Mouse (Mus musculus): ENCODE results near the gene Recql5. TPM values are rescaled to one million over a fixed set of nuclear protein-coding genes. Genes with fewer than 3 reads are reported as not detected.

The Recql5 gene
- polyA plus RNA-seq, 1 experiment from 2014 or later, result 15.3 TPM

GRCm38 (mm10) chr11:115920110-115920818, 13.0 kb downstream of the Recql5 start:
- Histone ChIP-seq H3K4me3 (ENCODE audit: low read depth, low read length) (no peak overlapping the region), H3K4me1 (ENCODE audit: control insufficient read depth, insufficient read depth, low read length) (no peaks in the 10 kb centered on the region), H3K36me3 (ENCODE audit: control insufficient read depth, insufficient read depth, low read length) (peaks cover 12% of the 10 kb centered on the region; the same call in 1 of the 2 replicates), H3K27me3 (ENCODE audit: control insufficient read depth, insufficient read depth, low read length) (no peaks in the 10 kb centered on the region), H3K9ac (replicated peaks; ENCODE audit: low read depth, low read length) (no peak overlapping the region), H3K9me3 (ENCODE audit: control insufficient read depth, low read length) (no peaks in the 10 kb centered on the region), H3K27ac (ENCODE audit: low read depth, low read length) (no peak overlapping the region), H3K4me2 (ENCODE audit: low read depth, low read length) (no peak overlapping the region)
- ATAC-seq (ENCODE audit: low read depth), result no peak
- WGBS, result 52% methylated on average over 6 of the region's 6 CpGs

- H3K4me1 ChIP-seq (ENCODE audit: control insufficient read depth, insufficient read depth, low read length), result no peaks in the 10 kb centered on the region
- peaks cover 11% of the 10 kb centered on the region; the same call in 1 of the 2 replicates for H3K36me3 ChIP-seq (ENCODE audit: control insufficient read depth, insufficient read depth, low read length)
- no peak overlapping the region for H3K27ac ChIP-seq (ENCODE audit: low read depth, low read length)
- no peaks in the 10 kb centered on the region for H3K9me3 ChIP-seq (ENCODE audit: control insufficient read depth, low read length)
- no peak overlapping the region for H3K4me2 ChIP-seq (ENCODE audit: low read depth, low read length)
- H3K27me3 ChIP-seq (ENCODE audit: control insufficient read depth, insufficient read depth, low read length), result no peaks in the 10 kb centered on the region
- H3K4me3 ChIP-seq (ENCODE audit: low read depth, low read length), result no peak overlapping the region
- no peak overlapping the region for H3K9ac ChIP-seq (replicated peaks; ENCODE audit: low read depth, low read length)
- WGBS, result 97% methylated on average over 5 of the region's 5 CpGs
- no peak for ATAC-seq (ENCODE audit: low read depth)
Measured at GRCm38 (mm10) chr11:115919073-115919472, 14.2 kb downstream of the Recql5 start.

GRCm38 (mm10) chr11:115918637-115919036, 14.6 kb downstream of the Recql5 start:
- Histone ChIP-seq H3K36me3 (ENCODE audit: control insufficient read depth, insufficient read depth, low read length) (peaks cover 11% of the 10 kb centered on the region; the same call in 1 of the 2 replicates), H3K4me3 (ENCODE audit: low read depth, low read length) (no peak overlapping the region), H3K9ac (replicated peaks; ENCODE audit: low read depth, low read length) (no peak overlapping the region), H3K4me1 (ENCODE audit: control insufficient read depth, insufficient read depth, low read length) (no peaks in the 10 kb centered on the region), H3K9me3 (ENCODE audit: control insufficient read depth, low read length) (no peaks in the 10 kb centered on the region), H3K27me3 (ENCODE audit: control insufficient read depth, insufficient read depth, low read length) (no peaks in the 10 kb centered on the region), H3K27ac (ENCODE audit: low read depth, low read length) (no peak overlapping the region), H3K4me2 (ENCODE audit: low read depth, low read length) (no peak overlapping the region)
- no peak for ATAC-seq (ENCODE audit: low read depth)
- WGBS, result 90% methylated on average over 5 of the region's 5 CpGs

- H3K9ac ChIP-seq (replicated peaks; ENCODE audit: low read depth, low read length), result no peak overlapping the region
- H3K4me2 ChIP-seq (ENCODE audit: low read depth, low read length), result no peak overlapping the region
- WGBS, result 94% methylated on average over 4 of the region's 4 CpGs
- no peak overlapping the region for H3K27ac ChIP-seq (ENCODE audit: low read depth, low read length)
- 0 out of 2 replicates have a peak, but pooled peaks cover 9% of the 10 kb centered on the region for H3K36me3 ChIP-seq (ENCODE audit: control insufficient read depth, insufficient read depth, low read length)
- H3K4me3 ChIP-seq (ENCODE audit: low read depth, low read length), result no peak overlapping the region
- H3K9me3 ChIP-seq (ENCODE audit: control insufficient read depth, low read length), result no peaks in the 10 kb centered on the region
- no peaks in the 10 kb centered on the region for H3K4me1 ChIP-seq (ENCODE audit: control insufficient read depth, insufficient read depth, low read length)
- H3K27me3 ChIP-seq (ENCODE audit: control insufficient read depth, insufficient read depth, low read length), result no peaks in the 10 kb centered on the region
- ATAC-seq (ENCODE audit: low read depth), result no peak
Measured at GRCm38 (mm10) chr11:115916579-115916978, 16.7 kb downstream of the Recql5 start.

GRCm38 (mm10) chr11:115911632-115912376, 21.5 kb downstream of the Recql5 start, which contains the start of gene Smim6:
Gene Smim6, plus strand, starts transcription at chr11:115912017.
- H3K4me2 ChIP-seq (ENCODE audit: low read depth, low read length), result no peak within 1 kb of the TSS
- 75% methylated on average over 11 of the region's 11 CpGs for WGBS
- H3K9me3 ChIP-seq (ENCODE audit: control insufficient read depth, low read length), result no peaks in the 10 kb centered on the region
- no peaks in the 10 kb centered on the region for H3K4me1 ChIP-seq (ENCODE audit: control insufficient read depth, insufficient read depth, low read length)
- H3K36me3 ChIP-seq (ENCODE audit: control insufficient read depth, insufficient read depth, low read length), result 0 out of 2 replicates have a peak, but pooled peaks cover 9% of the 10 kb centered on the region
- H3K9ac ChIP-seq (replicated peaks; ENCODE audit: low read depth, low read length), result no peak within 1 kb of the TSS
- no peaks in the 10 kb centered on the region for H3K27me3 ChIP-seq (ENCODE audit: control insufficient read depth, insufficient read depth, low read length)
- H3K4me3 ChIP-seq (ENCODE audit: low read depth, low read length), result no peak within 1 kb of the TSS
- ATAC-seq (ENCODE audit: low read depth), result no peak
- H3K27ac ChIP-seq (ENCODE audit: low read depth, low read length), result no peak within 1 kb of the TSS

- no peaks in the 10 kb centered on the region for H3K9me3 ChIP-seq (ENCODE audit: control insufficient read depth, low read length)
- no peaks in the 10 kb centered on the region for H3K4me1 ChIP-seq (ENCODE audit: control insufficient read depth, insufficient read depth, low read length)
- H3K36me3 ChIP-seq (ENCODE audit: control insufficient read depth, insufficient read depth, low read length), result 0 out of 2 replicates have a peak, but pooled peaks cover 7% of the 10 kb centered on the region
- H3K27ac ChIP-seq (ENCODE audit: low read depth, low read length), result no peak overlapping the region
- H3K27me3 ChIP-seq (ENCODE audit: control insufficient read depth, insufficient read depth, low read length), result no peaks in the 10 kb centered on the region
- ATAC-seq (ENCODE audit: low read depth), result no peak
- WGBS, result 96% methylated on average over 5 of the region's 5 CpGs
- no peak overlapping the region for H3K4me3 ChIP-seq (ENCODE audit: low read depth, low read length)
- H3K9ac ChIP-seq (replicated peaks; ENCODE audit: low read depth, low read length), result no peak overlapping the region
- no peak overlapping the region for H3K4me2 ChIP-seq (ENCODE audit: low read depth, low read length)
Measured at GRCm38 (mm10) chr11:115911134-115911561, 22.1 kb downstream of the Recql5 start.

- H3K27ac ChIP-seq (ENCODE audit: low read depth, low read length), result no peak overlapping the region
- no peak overlapping the region for H3K4me3 ChIP-seq (ENCODE audit: low read depth, low read length)
- H3K4me1 ChIP-seq (ENCODE audit: control insufficient read depth, insufficient read depth, low read length), result no peaks in the 10 kb centered on the region
- ATAC-seq (ENCODE audit: low read depth), result no peak
- H3K9me3 ChIP-seq (ENCODE audit: control insufficient read depth, low read length), result no peaks in the 10 kb centered on the region
- no peak overlapping the region for H3K4me2 ChIP-seq (ENCODE audit: low read depth, low read length)
- H3K27me3 ChIP-seq (ENCODE audit: control insufficient read depth, insufficient read depth, low read length), result no peaks in the 10 kb centered on the region
- 95% methylated on average over 5 of the region's 5 CpGs for WGBS
- H3K9ac ChIP-seq (replicated peaks; ENCODE audit: low read depth, low read length), result no peak overlapping the region
- H3K36me3 ChIP-seq (ENCODE audit: control insufficient read depth, insufficient read depth, low read length), result no peaks in the 10 kb centered on the region
Measured at GRCm38 (mm10) chr11:115906521-115906920, 26.8 kb downstream of the Recql5 start.

- 85% methylated on average over 3 of the region's 3 CpGs for WGBS
- H3K9ac ChIP-seq (replicated peaks; ENCODE audit: low read depth, low read length), result no peak overlapping the region
- no peaks in the 10 kb centered on the region for H3K27me3 ChIP-seq (ENCODE audit: control insufficient read depth, insufficient read depth, low read length)
- no peaks in the 10 kb centered on the region for H3K9me3 ChIP-seq (ENCODE audit: control insufficient read depth, low read length)
- H3K4me1 ChIP-seq (ENCODE audit: control insufficient read depth, insufficient read depth, low read length), result no peaks in the 10 kb centered on the region
- H3K27ac ChIP-seq (ENCODE audit: low read depth, low read length), result no peak overlapping the region
- ATAC-seq (ENCODE audit: low read depth), result no peak
- H3K36me3 ChIP-seq (ENCODE audit: control insufficient read depth, insufficient read depth, low read length), result no peaks in the 10 kb centered on the region
- H3K4me3 ChIP-seq (ENCODE audit: low read depth, low read length), result no peak overlapping the region
- H3K4me2 ChIP-seq (ENCODE audit: low read depth, low read length), result no peak overlapping the region
Measured at GRCm38 (mm10) chr11:115906116-115906515, 27.2 kb downstream of the Recql5 start.
